Mouse (Mus musculus) MEL (cell line): ENCODE results near the gene Erich4. TPM values are rescaled to one million over a fixed set of nuclear protein-coding genes. Genes with fewer than 3 reads are reported as not detected.

Experiments used
- DNase-seq: peaks from one replicate; pipeline ENCODE4 v3.0.0; 2011; ENCODE audit warnings: low read depth, low spot score
- H3K27ac ChIP-seq: 2 replicates; pipeline ENCODE4 v1.5.1; 2012; ENCODE audit warnings: low read depth, mild to moderate bottlenecking, control low read depth, low read length, moderate library complexity; ENCODE audit not compliant: control insufficient read depth
- H3K27me3 ChIP-seq, 2 experiments: fragments of 150-350 bp in 1 of 2; sonication (generic) in 1 of 2; 2 replicates each; pipeline ENCODE4 v1.6.1; 2012; ENCODE audit warnings: low read length in 2 of 2, mild to moderate bottlenecking in 2 of 2, improper control_type of control experiment in 1 of 2, moderate library complexity in 1 of 2; ENCODE audit not compliant: insufficient read depth in 2 of 2, control insufficient read depth in 1 of 2
- H3K36me3 ChIP-seq, 2 experiments: 2 replicates each; pipeline ENCODE4 v1.6.1; 2012 to 2014; ENCODE audit warnings: low read length in 2 of 2, improper control_type of control experiment in 1 of 2, inconsistent platforms in 1 of 2, mild to moderate bottlenecking in 1 of 2; ENCODE audit not compliant: insufficient read depth in 2 of 2, control insufficient read depth in 1 of 2
- H3K4me1 ChIP-seq, 2 experiments: fragments of 150-350 bp in 1 of 2; sonication (generic) in 1 of 2; 2 replicates each; pipeline ENCODE4 v1.6.1; 2012; ENCODE audit warnings: low read length in 2 of 2, improper control_type of control experiment in 1 of 2, mild to moderate bottlenecking in 1 of 2; ENCODE audit not compliant: insufficient read depth in 2 of 2, control insufficient read depth in 1 of 2
- H3K4me3 ChIP-seq, 2 experiments: fragments of 150-350 bp in 1 of 2; sonication (generic) in 1 of 2; 2 replicates each; pipeline ENCODE4 v1.5.1; 2012; ENCODE audit warnings: low read depth in 2 of 2, low read length in 2 of 2, mild to moderate bottlenecking in 2 of 2, moderate library complexity in 2 of 2, control low read depth in 1 of 2, improper control_type of control experiment in 1 of 2; ENCODE audit not compliant: control insufficient read depth in 1 of 2, insufficient read depth in 1 of 2
- H3K79me2 ChIP-seq: 2 replicates; pipeline ENCODE4 v1.6.1; 2012; ENCODE audit warnings: mild to moderate bottlenecking, low read length, moderate library complexity; ENCODE audit not compliant: control insufficient read depth, poor library complexity, insufficient read depth
- H3K9ac ChIP-seq: 2 replicates; pipeline ENCODE4 v1.6.1; 2012; ENCODE audit warnings: low read depth, mild to moderate bottlenecking, control low read depth, low read length, moderate library complexity; ENCODE audit not compliant: control insufficient read depth, poor library complexity, severe bottlenecking
- H3K9me3 ChIP-seq: fragments of 150-350 bp; sonication (generic); replicated peaks from 2 replicates; pipeline ENCODE4 v1.6.1; 2012; ENCODE audit warnings: mild to moderate bottlenecking, low read length, improper control_type of control experiment, moderate library complexity; ENCODE audit not compliant: insufficient read depth
- BHLHE40 ChIP-seq: IDR thresholded peaks from 2 replicates; pipeline ENCODE4 v1.6.1; 2012; ENCODE audit warnings: low read depth, mild to moderate bottlenecking, inconsistent platforms, low read length, improper control_type of control experiment, borderline replicate concordance
- CHD1 ChIP-seq: IDR thresholded peaks from 2 replicates; pipeline ENCODE4 v1.6.1; 2012; ENCODE audit warnings: low read depth, mild to moderate bottlenecking, inconsistent platforms, low read length, improper control_type of control experiment
- CHD2 ChIP-seq: IDR thresholded peaks from 2 replicates; pipeline ENCODE4 v1.6.1; 2011; ENCODE audit warnings: low read length, improper control_type of control experiment
- CTCF ChIP-seq, 3 experiments: IDR thresholded peaks in 2 of 3; conservative IDR thresholded peaks in 1 of 3; 2 replicates each; pipeline ENCODE4 v1.5.1; 2011 to 2012; ENCODE audit warnings: low read length in 3 of 3, low read depth in 2 of 3, mild to moderate bottlenecking in 2 of 3, improper control_type of control experiment in 1 of 3, inconsistent platforms in 1 of 3, mixed read lengths in 1 of 3, moderate library complexity in 1 of 3; ENCODE audit not compliant: control insufficient read depth in 1 of 3, insufficient read depth in 1 of 3, poor library complexity in 1 of 3, severe bottlenecking in 1 of 3
- E2F4 ChIP-seq: IDR thresholded peaks from 2 replicates; pipeline ENCODE4 v1.6.1; 2011; ENCODE audit warnings: low read depth, low read length, improper control_type of control experiment, borderline replicate concordance
- ELF1 ChIP-seq: IDR thresholded peaks from 2 replicates; pipeline ENCODE4 v1.6.1; 2014; ENCODE audit warnings: low read depth, mild to moderate bottlenecking, inconsistent platforms, low read length, improper control_type of control experiment, moderate library complexity
- EP300 ChIP-seq, 2 experiments: IDR thresholded peaks; 2 replicates each; pipeline ENCODE4 v1.6.1; 2011; ENCODE audit warnings: improper control_type of control experiment in 2 of 2, low read length in 2 of 2, low read depth in 1 of 2, mild to moderate bottlenecking in 1 of 2
- ETS1 ChIP-seq: IDR thresholded peaks from 2 replicates; pipeline ENCODE4 v1.6.1; 2012; ENCODE audit warnings: low read depth, mild to moderate bottlenecking, inconsistent platforms, low read length, improper control_type of control experiment, moderate library complexity
- GABPA ChIP-seq: IDR thresholded peaks from 2 replicates; pipeline ENCODE4 v1.6.1; 2012; ENCODE audit warnings: low read depth, mild to moderate bottlenecking, inconsistent platforms, low read length, improper control_type of control experiment, moderate library complexity
- GATA1 ChIP-seq: IDR thresholded peaks from 2 replicates; pipeline ENCODE4 v1.6.1; 2011; ENCODE audit warnings: low read depth, low read length, improper control_type of control experiment
- HCFC1 ChIP-seq: IDR thresholded peaks from 2 replicates; pipeline ENCODE4 v1.6.1; 2012; ENCODE audit warnings: low read depth, mild to moderate bottlenecking, inconsistent platforms, low read length, improper control_type of control experiment, moderate library complexity
- JUND ChIP-seq: IDR thresholded peaks from 2 replicates; pipeline ENCODE4 v1.6.1; 2011; ENCODE audit warnings: low read depth, mild to moderate bottlenecking, improper control_type of control experiment, low read length
- KAT2A ChIP-seq: conservative IDR thresholded peaks from 2 replicates; pipeline ENCODE4 v1.6.1; 2012; ENCODE audit warnings: low read depth, low read length, improper control_type of control experiment, inconsistent platforms
- MAFK ChIP-seq: IDR thresholded peaks from 2 replicates; pipeline ENCODE4 v1.6.1; 2011; ENCODE audit warnings: low read depth, mild to moderate bottlenecking, low read length, improper control_type of control experiment, borderline replicate concordance
- MAX ChIP-seq: IDR thresholded peaks from 2 replicates; pipeline ENCODE4 v1.6.1; 2011; ENCODE audit warnings: low read length, improper control_type of control experiment
- MAZ ChIP-seq: IDR thresholded peaks from 2 replicates; pipeline ENCODE4 v1.6.1; 2012; ENCODE audit warnings: low read depth, mild to moderate bottlenecking, inconsistent platforms, low read length, improper control_type of control experiment
- MEF2A ChIP-seq: IDR thresholded peaks from 2 replicates; pipeline ENCODE4 v1.6.1; 2014; ENCODE audit warnings: low read depth, mild to moderate bottlenecking, inconsistent platforms, low read length, improper control_type of control experiment; ENCODE audit not compliant: poor library complexity, insufficient replicate concordance, severe bottlenecking; ENCODE audit errors: extremely low read depth
- MXI1 ChIP-seq: IDR thresholded peaks from 2 replicates; pipeline ENCODE4 v1.6.1; 2011; ENCODE audit warnings: mild to moderate bottlenecking, low read depth, low read length, improper control_type of control experiment
- MYB ChIP-seq: IDR thresholded peaks from 2 replicates; pipeline ENCODE4 v1.6.1; 2011; ENCODE audit warnings: mild to moderate bottlenecking, low read depth, low read length, improper control_type of control experiment
- MYC ChIP-seq: IDR thresholded peaks from 2 replicates; pipeline ENCODE4 v1.6.1; 2011; ENCODE audit warnings: low read depth, mild to moderate bottlenecking, low read length, improper control_type of control experiment, moderate library complexity
- NELFE ChIP-seq: IDR thresholded peaks from 2 replicates; pipeline ENCODE4 v1.6.1; 2011; ENCODE audit warnings: low read depth, low read length, improper control_type of control experiment
- NRF1 ChIP-seq: IDR thresholded peaks from 2 replicates; pipeline ENCODE4 v1.6.1; 2014; ENCODE audit warnings: low read depth, mild to moderate bottlenecking, inconsistent platforms, low read length, improper control_type of control experiment, moderate library complexity; ENCODE audit not compliant: poor library complexity, insufficient read depth, severe bottlenecking
- POLR2A ChIP-seq, 2 experiments: IDR thresholded peaks; 2 replicates each; pipeline ENCODE4 v1.6.1; 2011 to 2012; ENCODE audit warnings: low read length in 2 of 2, mild to moderate bottlenecking in 2 of 2, control low read depth in 1 of 2, improper control_type of control experiment in 1 of 2, low read depth in 1 of 2, moderate library complexity in 1 of 2; ENCODE audit not compliant: control insufficient read depth in 1 of 2, insufficient read depth in 1 of 2, poor library complexity in 1 of 2
- POLR2AphosphoS2 ChIP-seq: IDR thresholded peaks from 2 replicates; pipeline ENCODE4 v1.6.1; 2011; ENCODE audit warnings: low read length, improper control_type of control experiment
- POLR2AphosphoS5 ChIP-seq: IDR thresholded peaks from 2 replicates; pipeline ENCODE4 v1.6.1; 2012; ENCODE audit warnings: low read depth, borderline replicate concordance, mild to moderate bottlenecking, inconsistent platforms, low read length, moderate library complexity, mixed read lengths
- RCOR1 ChIP-seq: IDR thresholded peaks from 2 replicates; pipeline ENCODE4 v1.6.1; 2012; ENCODE audit warnings: low read depth, mild to moderate bottlenecking, inconsistent platforms, low read length, improper control_type of control experiment
- SMC3 ChIP-seq: IDR thresholded peaks from 2 replicates; pipeline ENCODE4 v1.6.1; 2011; ENCODE audit warnings: low read depth, low read length, improper control_type of control experiment
- TAL1 ChIP-seq: IDR thresholded peaks from 2 replicates; pipeline ENCODE4 v1.6.1; 2012; ENCODE audit warnings: mild to moderate bottlenecking, inconsistent platforms, low read length, moderate library complexity, mixed read lengths
- TBP ChIP-seq: IDR thresholded peaks from 2 replicates; pipeline ENCODE4 v1.8.0; 2011; ENCODE audit warnings: low read depth, low read length, improper control_type of control experiment
- TCF12 ChIP-seq: IDR thresholded peaks from 2 replicates; pipeline ENCODE4 v1.6.1; 2014; ENCODE audit warnings: low read depth, mild to moderate bottlenecking, inconsistent platforms, low read length, improper control_type of control experiment, moderate library complexity
- UBTF ChIP-seq: IDR thresholded peaks from 2 replicates; pipeline ENCODE4 v1.6.1; 2012; ENCODE audit warnings: low read depth, mild to moderate bottlenecking, inconsistent platforms, low read length, improper control_type of control experiment, moderate library complexity, borderline replicate concordance; ENCODE audit not compliant: insufficient read depth
- USF1 ChIP-seq: IDR thresholded peaks from 2 replicates; pipeline ENCODE4 v1.6.1; 2014; ENCODE audit warnings: low read depth, mild to moderate bottlenecking, inconsistent platforms, low read length, improper control_type of control experiment, moderate library complexity
- USF2 ChIP-seq, 2 experiments: IDR thresholded peaks; 2 replicates each; pipeline ENCODE4 v1.6.1; 2011 to 2012; ENCODE audit warnings: improper control_type of control experiment in 2 of 2, low read length in 2 of 2, borderline replicate concordance in 1 of 2, inconsistent platforms in 1 of 2, low read depth in 1 of 2, mild to moderate bottlenecking in 1 of 2; ENCODE audit not compliant: insufficient read depth in 1 of 2
- ZC3H11A ChIP-seq: IDR thresholded peaks from 2 replicates; pipeline ENCODE4 v1.6.1; 2012; ENCODE audit warnings: low read depth, mild to moderate bottlenecking, inconsistent platforms, low read length, improper control_type of control experiment
- ZKSCAN1 ChIP-seq: IDR thresholded peaks from 2 replicates; pipeline ENCODE4 v1.6.1; 2012; ENCODE audit warnings: low read depth, mild to moderate bottlenecking, inconsistent platforms, low read length, improper control_type of control experiment, moderate library complexity
- ZMIZ1 ChIP-seq: IDR thresholded peaks from 2 replicates; pipeline ENCODE4 v1.6.1; 2012; ENCODE audit warnings: low read depth, mild to moderate bottlenecking, inconsistent platforms, low read length, improper control_type of control experiment, moderate library complexity
- ZNF384 ChIP-seq: IDR thresholded peaks from 2 replicates; pipeline ENCODE4 v1.6.1; 2012; ENCODE audit warnings: low read depth, mild to moderate bottlenecking, inconsistent platforms, low read length, improper control_type of control experiment
- polyA plus RNA-seq, 2 experiments: library from polyadenylated mRNA; stranded (reverse) in 1 of 2; unstranded in 1 of 2; fragments of >175 nt in 1 of 2; fragments of >200 nt in 1 of 2; gene quantifications; 2 replicates each; pipeline versions ENCODE4 v1.2.1 to v1.2.4; 2012; ENCODE audit warnings: low replicate concordance in 2 of 2, low read depth in 1 of 2; ENCODE audit not compliant: insufficient read length in 2 of 2, insufficient read depth in 1 of 2, missing spikeins in 1 of 2
- total RNA-seq: library from RNA; depleted of rRNA; stranded (reverse); fragments of 300-350 nt; gene quantifications from 2 replicates; pipeline ENCODE4 v1.2.3, GENCODE M21; 2012

Gene Erich4
- total and polyA plus RNA-seq, 3 experiments: not detected

- Histone ChIP-seq H3K4me1 (peaks cover 0 to 6% of the 10 kb centered on the region in 2 experiments; a peak in 2 of 4 replicates), H3K36me3 (peaks cover 0 to 13% of the 10 kb centered on the region in 2 experiments; a peak in 2 of 4 replicates), H3K9ac (peak overlapping the region; percentile 15), H3K9me3 (no peaks in the 10 kb centered on the region), H3K27me3 (peaks cover 0 to 2% of the 10 kb centered on the region in 2 experiments; a peak in 1 of 4 replicates), H3K79me2 (no peaks in the 10 kb centered on the region; the same call in 1 of the 2 replicates), H3K4me3 (peak overlapping the region; percentile 39 to 44), H3K27ac (peak overlapping the region; percentile 67)
- DNase-seq: peak; percentile 83
- TF ChIP-seq MXI1 (peak; percentile 91), USF1 (no peak), ELF1 (no peak), BHLHE40 (peak; percentile 76), USF2 (IDR thresholded peaks at IDR 0.05; ENCODE audit: borderline replicate concordance in 1 of 2, insufficient read depth in 1 of 2, low read depth in 1 of 2, low read length in 2 of 2) (no peak), MEF2A (peak; percentile 78; the same call in 1 of the 2 replicates), TCF12 (peak; percentile 80), GABPA (no peak), GATA1 (peak; percentile 85), ZNF384 (peak; percentile 99), ZMIZ1 (no peak), NRF1 (no peak), MAFK (peak; percentile 71; the same call in 1 of the 2 replicates), TBP (no peak), EP300 (IDR thresholded peaks at IDR 0.05; ENCODE audit: low read depth in 1 of 2, low read length in 2 of 2) (peak; percentile 82 to 88), ETS1 (peak; percentile 82), MYC (peak; percentile 73), POLR2A (IDR thresholded peaks at IDR 0.05; ENCODE audit: control insufficient read depth in 1 of 2, insufficient read depth in 1 of 2, low read depth in 1 of 2, low read length in 2 of 2, poor library complexity in 1 of 2) (no peak), POLR2AphosphoS2 (no peak), JUND (peak; percentile 54; the same call in 1 of the 2 replicates), CHD1 (no peak), NELFE (no peak), MAX (peak; percentile 40; the same call in 1 of the 2 replicates), ZKSCAN1 (no peak; the same call in 1 of the 2 replicates), ZC3H11A (no peak), KAT2A (no peak), E2F4 (no peak), MYB (no peak), UBTF (no peak), HCFC1 (peak; percentile 63), POLR2AphosphoS5 (no peak), MAZ (peak; percentile 43; the same call in 1 of the 2 replicates), CHD2 (no peak; the same call in 1 of the 2 replicates), RCOR1 (peak; percentile 91), TAL1 (peak; percentile 17; the same call in 1 of the 2 replicates), SMC3 (no peak; the same call in 1 of the 2 replicates), CTCF (IDR thresholded peaks at IDR 0.05 in 2 of 3, conservative IDR thresholded peaks at IDR 0.05 in 1 of 3; ENCODE audit: control insufficient read depth in 1 of 3, insufficient read depth in 1 of 3, low read depth in 2 of 3, low read length in 3 of 3, poor library complexity in 1 of 3, severe bottlenecking in 1 of 3) (no peak)
Observed at GRCm38 (mm10) chr7:25606625-25607063, 9.0 kb downstream of the Erich4 start.
